Mouse (Mus musculus): ENCODE data around the gene Noc2l. TPM values are rescaled to one million over a fixed set of nuclear protein-coding genes. Genes with fewer than 3 reads are reported as not detected.
A peak's percentile ranks its signal among the peaks of the same experiment; 100 is the strongest.

Gene Noc2l
- 53.6 and 56.3 TPM in 2 replicates for polyA plus RNA-seq (2015; fragmentation: Nextera tagmentation; extraction: Ambion mirVana)

DNA sequence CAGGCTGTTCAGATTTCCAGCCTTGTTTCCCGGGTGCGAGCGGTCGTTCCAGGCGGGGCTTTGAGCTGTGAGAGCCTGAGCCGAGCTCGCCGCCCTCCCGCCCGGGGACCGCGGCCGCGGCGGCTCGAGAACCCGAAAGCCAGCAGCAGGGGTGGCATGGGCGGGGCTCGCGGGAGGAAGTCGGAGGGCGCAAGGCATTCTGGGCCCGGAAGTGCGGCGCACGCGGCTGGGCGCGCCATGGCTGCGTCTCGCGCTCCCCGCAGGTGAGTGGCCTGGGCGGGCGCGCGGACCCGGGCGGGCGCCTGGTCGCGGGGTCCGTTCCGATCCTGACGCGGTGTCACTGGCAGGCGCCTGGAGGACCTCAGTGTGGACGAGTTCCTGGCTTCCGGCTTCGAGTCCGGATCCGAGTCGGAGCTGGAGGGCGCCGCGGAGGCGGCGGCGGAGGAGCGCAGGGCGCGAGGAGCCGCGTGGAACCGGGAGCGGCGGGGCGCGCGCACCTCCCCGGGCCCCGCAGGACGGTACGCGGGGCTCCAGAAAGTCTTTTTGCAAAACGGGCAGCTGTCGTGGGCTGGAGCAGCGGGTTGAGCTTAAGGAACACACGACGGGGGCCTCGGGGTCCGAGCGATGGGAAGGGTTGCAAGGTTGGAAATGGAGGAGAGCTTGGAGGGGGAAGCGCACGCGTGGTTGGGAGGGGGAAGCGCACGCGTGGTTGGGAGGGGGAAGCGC, at the start of gene Noc2l:
Gene Noc2l (plus strand): TSS at position 203 of the 726 bp plus-strand sequence.
- under 1% methylated on average over 85 of the region's 90 CpGs for whole genome bisulfite sequencing
- Histone ChIP-seq H3K27ac (ENCODE audit: low read length) (peak within 1 kb of the TSS; percentile 95), H3K9ac (ENCODE audit: low read length) (peak within 1 kb of the TSS; percentile 87), H3K27me3 (ENCODE audit: control insufficient read depth, insufficient read depth, low read length) (no peaks in the 10 kb centered on the region), H3K9me3 (replicated peaks; ENCODE audit: control insufficient read depth, low read length) (no peaks in the 10 kb centered on the region), H3K4me1 (ENCODE audit: control insufficient read depth, insufficient read depth, low read length) (peaks cover 8% of the 10 kb centered on the region), H3K36me3 (ENCODE audit: control insufficient read depth, insufficient read depth, low read length) (peaks cover 25% of the 10 kb centered on the region), H3K4me3 (replicated peaks; ENCODE audit: low read length) (peak within 1 kb of the TSS; percentile 95), H3K4me2 (ENCODE audit: low read depth, low read length) (peak within 1 kb of the TSS; percentile 76)
- ATAC-seq (ENCODE audit: insufficient read depth, low FRiP score), result peak; percentile 92

- H3K27me3 ChIP-seq (ENCODE audit: control insufficient read depth, insufficient read depth, low read length), result no peaks in the 10 kb centered on the region
- H3K4me1 ChIP-seq (ENCODE audit: control insufficient read depth, insufficient read depth, low read length), result peaks cover 44% of the 10 kb centered on the region
- H3K36me3 ChIP-seq (ENCODE audit: control insufficient read depth, insufficient read depth, low read length), result no peaks in the 10 kb centered on the region
- no peak for ATAC-seq (ENCODE audit: insufficient read depth, low FRiP score)
- no peak overlapping the region for H3K4me2 ChIP-seq (ENCODE audit: low read depth, low read length)
- H3K27ac ChIP-seq (ENCODE audit: low read length), result 0 out of 2 replicates have a peak overlapping the region, but pooled peaks have one; percentile 39
- H3K9me3 ChIP-seq (replicated peaks; ENCODE audit: control insufficient read depth, low read length), result no peaks in the 10 kb centered on the region
- 0 out of 2 replicates have a peak overlapping the region, but pooled peaks have one; percentile 18 for H3K9ac ChIP-seq (ENCODE audit: low read length)
- WGBS, result 70% methylated on average over 5 of the region's 5 CpGs
- no peak overlapping the region for H3K4me3 ChIP-seq (replicated peaks; ENCODE audit: low read length)
These were observed 47.5 kb upstream of the Noc2l start for GRCm38 (mm10) chr4:156188162-156188810.

DNA sequence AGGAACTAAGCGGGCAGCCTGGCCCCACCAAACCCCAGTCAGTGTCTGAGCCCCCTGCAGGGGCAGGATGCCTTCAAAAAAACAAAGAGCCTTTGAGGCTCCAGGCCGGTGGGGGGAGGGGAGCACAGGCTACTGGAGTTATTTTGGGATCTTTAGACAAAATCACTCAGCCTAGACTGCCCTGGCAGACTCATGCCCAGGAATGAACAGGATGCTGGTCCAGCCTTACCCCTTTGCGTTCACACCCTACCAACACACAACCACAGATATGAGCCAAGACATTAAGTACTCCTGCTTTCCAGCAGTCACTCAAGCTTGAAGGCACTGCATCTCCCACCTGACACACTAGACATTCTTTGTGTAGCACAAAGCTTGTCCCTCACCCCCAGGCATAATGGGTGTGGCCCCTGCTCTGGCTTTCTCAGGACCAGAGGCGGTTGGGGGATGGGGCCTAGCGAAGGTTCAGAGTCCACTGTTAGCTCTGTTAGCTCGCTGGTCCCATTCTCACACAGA, 46.9 kb upstream of the Noc2l start:
- Histone ChIP-seq H3K4me1 (ENCODE audit: control insufficient read depth, insufficient read depth, low read length) (peaks cover 46% of the 10 kb centered on the region), H3K9ac (ENCODE audit: low read length) (0 out of 2 replicates have a peak overlapping the region, but pooled peaks have one; percentile 22), H3K4me3 (replicated peaks; ENCODE audit: low read length) (no peak overlapping the region), H3K27me3 (ENCODE audit: control insufficient read depth, insufficient read depth, low read length) (no peaks in the 10 kb centered on the region), H3K4me2 (ENCODE audit: low read depth, low read length) (peak overlapping the region; percentile 13), H3K9me3 (replicated peaks; ENCODE audit: control insufficient read depth, low read length) (no peaks in the 10 kb centered on the region), H3K27ac (ENCODE audit: low read length) (0 out of 2 replicates have a peak overlapping the region, but pooled peaks have one; percentile 39), H3K36me3 (ENCODE audit: control insufficient read depth, insufficient read depth, low read length) (no peaks in the 10 kb centered on the region)
- ATAC-seq (ENCODE audit: insufficient read depth, low FRiP score), result peak; percentile 61
- WGBS, result 38% methylated on average over 6 of the region's 6 CpGs

DNA sequence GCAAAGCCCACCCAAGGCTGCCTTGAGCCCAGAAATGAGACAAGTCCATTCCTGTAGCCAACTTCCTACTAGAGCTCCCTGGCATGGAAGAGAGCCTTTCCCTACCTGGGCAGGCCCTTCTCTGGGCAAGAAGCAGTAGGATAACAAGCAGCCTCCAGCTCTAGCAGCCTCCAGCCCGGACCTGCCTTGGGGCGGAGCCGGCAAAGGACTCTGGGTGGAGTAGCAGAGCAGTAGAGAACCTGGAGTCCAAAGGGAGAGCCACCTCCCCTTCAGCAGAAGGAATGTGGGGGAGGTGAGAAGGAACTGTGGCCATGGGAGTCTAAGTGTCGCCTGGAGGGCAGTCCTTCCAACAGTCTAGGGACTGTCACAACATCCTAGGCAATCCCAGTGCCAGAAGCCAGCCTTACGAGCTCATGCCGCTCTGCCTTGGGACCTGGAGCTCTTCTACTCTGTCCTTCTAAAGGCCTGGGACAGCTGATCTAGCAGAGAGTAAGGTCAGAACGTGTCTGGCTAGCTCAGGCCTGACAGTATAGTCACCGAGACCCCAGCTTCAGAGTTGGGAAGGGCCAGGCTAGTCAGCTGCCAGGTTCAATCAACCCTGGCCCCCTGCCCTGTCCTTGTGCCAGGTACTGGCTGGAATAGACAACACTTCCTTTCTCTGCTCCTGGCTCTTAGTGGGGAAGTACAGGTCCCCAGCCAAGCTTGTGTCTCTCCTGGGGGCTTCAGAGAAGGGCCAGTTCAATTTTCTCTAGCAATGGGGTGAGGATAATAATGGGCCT, 43.2 kb upstream of the Noc2l start:
- no peaks in the 10 kb centered on the region for H3K9me3 ChIP-seq (replicated peaks; ENCODE audit: control insufficient read depth, low read length)
- peak overlapping the region; percentile 63; the same call in 1 of the 2 replicates for H3K27ac ChIP-seq (ENCODE audit: low read length)
- peaks cover 64% of the 10 kb centered on the region for H3K4me1 ChIP-seq (ENCODE audit: control insufficient read depth, insufficient read depth, low read length)
- WGBS, result 44% methylated on average over 8 of the region's 8 CpGs
- H3K4me2 ChIP-seq (ENCODE audit: low read depth, low read length), result peak overlapping the region; percentile 23
- no peak overlapping the region for H3K4me3 ChIP-seq (replicated peaks; ENCODE audit: low read length)
- peak; percentile 56; the same call in 1 of the 2 replicates for ATAC-seq (ENCODE audit: insufficient read depth, low FRiP score)
- H3K36me3 ChIP-seq (ENCODE audit: control insufficient read depth, insufficient read depth, low read length), result no peaks in the 10 kb centered on the region
- peak overlapping the region; percentile 36; the same call in 1 of the 2 replicates for H3K9ac ChIP-seq (ENCODE audit: low read length)
- H3K27me3 ChIP-seq (ENCODE audit: control insufficient read depth, insufficient read depth, low read length), result no peaks in the 10 kb centered on the region

DNA sequence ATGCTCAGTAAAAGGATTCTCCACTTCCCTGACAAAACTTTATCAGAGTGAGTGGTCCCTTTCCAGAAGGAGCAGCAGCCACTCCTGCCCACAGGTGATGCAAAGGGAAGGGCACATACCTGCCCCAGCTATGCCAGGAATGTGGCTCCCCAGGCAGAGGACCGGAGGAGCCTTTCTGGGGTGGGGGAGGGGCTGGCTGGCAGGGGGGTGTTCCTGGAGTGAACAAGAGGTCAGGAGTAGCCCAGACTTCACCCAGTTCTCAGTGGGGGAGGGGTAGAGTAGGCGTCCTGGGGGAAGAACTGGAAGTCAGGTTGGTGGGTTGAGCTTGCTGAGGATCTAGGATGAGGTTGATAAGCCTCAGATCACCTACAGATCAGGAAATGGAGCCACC, 42.6 kb upstream of the Noc2l start:
- Histone ChIP-seq H3K4me1 (ENCODE audit: control insufficient read depth, insufficient read depth, low read length) (peaks cover 64% of the 10 kb centered on the region), H3K27me3 (ENCODE audit: control insufficient read depth, insufficient read depth, low read length) (no peaks in the 10 kb centered on the region), H3K4me3 (replicated peaks; ENCODE audit: low read length) (no peak overlapping the region), H3K4me2 (ENCODE audit: low read depth, low read length) (peak overlapping the region; percentile 18; the same call in 1 of the 2 replicates), H3K9me3 (replicated peaks; ENCODE audit: control insufficient read depth, low read length) (no peaks in the 10 kb centered on the region), H3K36me3 (ENCODE audit: control insufficient read depth, insufficient read depth, low read length) (no peaks in the 10 kb centered on the region), H3K9ac (ENCODE audit: low read length) (0 out of 2 replicates have a peak overlapping the region, but pooled peaks have one; percentile 36), H3K27ac (ENCODE audit: low read length) (peak overlapping the region; percentile 63; the same call in 1 of the 2 replicates)
- 24% methylated on average over 2 of the region's 2 CpGs for WGBS
- no peak for ATAC-seq (ENCODE audit: insufficient read depth, low FRiP score)

- 73% methylated on average over 5 of the region's 5 CpGs for WGBS
- Histone ChIP-seq H3K4me3 (replicated peaks; ENCODE audit: low read length) (no peak overlapping the region), H3K4me1 (ENCODE audit: control insufficient read depth, insufficient read depth, low read length) (peaks cover 61% of the 10 kb centered on the region), H3K9me3 (replicated peaks; ENCODE audit: control insufficient read depth, low read length) (no peaks in the 10 kb centered on the region), H3K36me3 (ENCODE audit: control insufficient read depth, insufficient read depth, low read length) (no peaks in the 10 kb centered on the region), H3K27me3 (ENCODE audit: control insufficient read depth, insufficient read depth, low read length) (no peaks in the 10 kb centered on the region), H3K9ac (ENCODE audit: low read length) (no peak overlapping the region; the same call in 1 of the 2 replicates), H3K4me2 (ENCODE audit: low read depth, low read length) (peak overlapping the region; percentile 6; the same call in 1 of the 2 replicates), H3K27ac (ENCODE audit: low read length) (no peak overlapping the region)
- ATAC-seq (ENCODE audit: insufficient read depth, low FRiP score), result no peak
These were observed 41.9 kb upstream of the Noc2l start for GRCm38 (mm10) chr4:156193906-156194305.

GRCm38 (mm10) chr4:156194346-156194745, 41.5 kb upstream of the Noc2l start:
- H3K4me1 ChIP-seq (ENCODE audit: control insufficient read depth, insufficient read depth, low read length), result peaks cover 57% of the 10 kb centered on the region
- H3K36me3 ChIP-seq (ENCODE audit: control insufficient read depth, insufficient read depth, low read length), result no peaks in the 10 kb centered on the region
- ATAC-seq (ENCODE audit: insufficient read depth, low FRiP score), result no peak
- 53% methylated on average over 6 of the region's 6 CpGs for WGBS
- no peaks in the 10 kb centered on the region for H3K27me3 ChIP-seq (ENCODE audit: control insufficient read depth, insufficient read depth, low read length)
- no peak overlapping the region for H3K27ac ChIP-seq (ENCODE audit: low read length)
- H3K4me2 ChIP-seq (ENCODE audit: low read depth, low read length), result peak overlapping the region; percentile 6; the same call in 1 of the 2 replicates
- H3K4me3 ChIP-seq (replicated peaks; ENCODE audit: low read length), result no peak overlapping the region
- H3K9ac ChIP-seq (ENCODE audit: low read length), result peak overlapping the region; percentile 16; the same call in 1 of the 2 replicates
- no peaks in the 10 kb centered on the region for H3K9me3 ChIP-seq (replicated peaks; ENCODE audit: control insufficient read depth, low read length)

GRCm38 (mm10) chr4:156195927-156196870, 39.6 kb upstream of the Noc2l start:
- H3K4me1 ChIP-seq (ENCODE audit: control insufficient read depth, insufficient read depth, low read length), result peaks cover 50% of the 10 kb centered on the region
- peak overlapping the region; percentile 89 for H3K4me2 ChIP-seq (ENCODE audit: low read depth, low read length)
- no peaks in the 10 kb centered on the region for H3K36me3 ChIP-seq (ENCODE audit: control insufficient read depth, insufficient read depth, low read length)
- H3K9ac ChIP-seq (ENCODE audit: low read length), result peak overlapping the region; percentile 90
- ATAC-seq (ENCODE audit: insufficient read depth, low FRiP score), result no peak
- H3K4me3 ChIP-seq (replicated peaks; ENCODE audit: low read length), result peak overlapping the region; percentile 88
- H3K27ac ChIP-seq (ENCODE audit: low read length), result peak overlapping the region; percentile 73
- WGBS, result 3% methylated on average over 35 of the region's 35 CpGs
- H3K9me3 ChIP-seq (replicated peaks; ENCODE audit: control insufficient read depth, low read length), result no peaks in the 10 kb centered on the region
- H3K27me3 ChIP-seq (ENCODE audit: control insufficient read depth, insufficient read depth, low read length), result no peaks in the 10 kb centered on the region
